Mouse (Mus musculus) liver, embryonic 16.5 days (tissue): ENCODE measurements around the gene P2rx1. TPM values are rescaled to one million over a fixed set of nuclear protein-coding genes. Genes with fewer than 3 reads are reported as not detected.

ENCODE experiments used
- ATAC-seq: fragments of 200-750 bp; cut with Nextera tagmentation; 2 replicates; pipeline ENCODE4 v1.8.0; 2017; ENCODE audit warnings: low read depth, mild to moderate bottlenecking, moderate number of reproducible peaks, moderate library complexity
- H3K27ac ChIP-seq: fragments of 300-500 bp; sonication (generic); 2 replicates; pipeline ENCODE4 v1.5.1; 2014; ENCODE audit warnings: mild to moderate bottlenecking, low read length
- H3K27me3 ChIP-seq: fragments of 300-500 bp; sonication (generic); 2 replicates; pipeline ENCODE4 v1.6.1; 2014; ENCODE audit warnings: low read depth, low read length, mixed read lengths; ENCODE audit not compliant: control insufficient read depth, insufficient read depth
- H3K36me3 ChIP-seq: fragments of 300-500 bp; sonication (generic); 2 replicates; pipeline ENCODE4 v1.6.1; 2014; ENCODE audit warnings: mild to moderate bottlenecking; ENCODE audit not compliant: control insufficient read depth, insufficient read depth
- H3K4me1 ChIP-seq: fragments of 300-500 bp; sonication (generic); 2 replicates; pipeline ENCODE4 v1.6.1; 2014; ENCODE audit warnings: low read depth, low read length, mixed read lengths; ENCODE audit not compliant: control insufficient read depth
- H3K4me2 ChIP-seq: fragments of 300-500 bp; sonication (generic); 2 replicates; pipeline ENCODE4 v1.6.1; 2014; ENCODE audit warnings: low read depth, low read length, mixed read lengths
- H3K4me3 ChIP-seq: fragments of 300-500 bp; sonication (generic); 2 replicates; pipeline ENCODE4 v1.5.1; 2014; ENCODE audit warnings: low read depth, mild to moderate bottlenecking, low read length
- H3K9ac ChIP-seq: fragments of 300-500 bp; sonication (generic); 2 replicates; pipeline ENCODE4 v1.6.1; 2014; ENCODE audit warnings: low read depth, low read length
- H3K9me3 ChIP-seq: fragments of 300-500 bp; sonication (generic); replicated peaks from 2 replicates; pipeline ENCODE4 v1.6.1; 2016; ENCODE audit warnings: low read length; ENCODE audit not compliant: control insufficient read depth
- WGBS: fragments of 180-500 bp; shearing (Covaris S2); extraction: QIAGEN DNeasy Blood & Tissue Kit; methylation state at CpG from one replicate; pipeline ENCODE4 v1.1.7; 2014; ENCODE audit not compliant: insufficient replicate concordance; 5-methylcytosine and 5-hydroxymethylcytosine counted together
- polyA plus RNA-seq: library from polyadenylated mRNA; unstranded; fragments of >200 nt; fragmentation: Nextera tagmentation; extraction: Ambion mirVana; gene quantifications from 2 replicates; pipeline ENCODE4 v1.2.1, GENCODE M21; 2015

P2rx1 gene
- polyA plus RNA-seq, 1 experiment from 2014 or later = 6.6 TPM

DNA sequence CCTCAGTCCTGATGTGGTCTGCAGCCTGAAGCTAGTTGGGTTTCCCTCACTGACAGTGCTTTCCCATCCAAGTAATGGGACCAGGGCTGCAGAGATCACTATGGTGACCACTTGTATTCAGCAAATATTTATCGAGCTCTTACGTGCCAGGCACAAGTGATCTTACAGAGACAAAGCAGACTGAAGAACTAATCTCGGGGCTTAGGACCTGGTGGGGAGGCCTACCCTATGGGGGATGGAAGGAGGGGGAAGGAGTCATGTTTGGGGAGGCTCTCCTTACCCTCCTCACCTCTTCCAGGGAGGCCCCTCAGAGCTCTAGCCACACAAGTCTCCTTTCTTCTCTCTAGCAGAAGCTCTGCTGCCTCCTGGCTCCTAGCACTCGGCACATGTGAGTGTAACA is 24.9 kb downstream of the P2rx1 start:
- Histone ChIP-seq H3K9ac (no peak overlapping the region), H3K27ac (no peak overlapping the region)
- 39% methylated on average over 4 of the region's 4 CpGs for WGBS

DNA sequence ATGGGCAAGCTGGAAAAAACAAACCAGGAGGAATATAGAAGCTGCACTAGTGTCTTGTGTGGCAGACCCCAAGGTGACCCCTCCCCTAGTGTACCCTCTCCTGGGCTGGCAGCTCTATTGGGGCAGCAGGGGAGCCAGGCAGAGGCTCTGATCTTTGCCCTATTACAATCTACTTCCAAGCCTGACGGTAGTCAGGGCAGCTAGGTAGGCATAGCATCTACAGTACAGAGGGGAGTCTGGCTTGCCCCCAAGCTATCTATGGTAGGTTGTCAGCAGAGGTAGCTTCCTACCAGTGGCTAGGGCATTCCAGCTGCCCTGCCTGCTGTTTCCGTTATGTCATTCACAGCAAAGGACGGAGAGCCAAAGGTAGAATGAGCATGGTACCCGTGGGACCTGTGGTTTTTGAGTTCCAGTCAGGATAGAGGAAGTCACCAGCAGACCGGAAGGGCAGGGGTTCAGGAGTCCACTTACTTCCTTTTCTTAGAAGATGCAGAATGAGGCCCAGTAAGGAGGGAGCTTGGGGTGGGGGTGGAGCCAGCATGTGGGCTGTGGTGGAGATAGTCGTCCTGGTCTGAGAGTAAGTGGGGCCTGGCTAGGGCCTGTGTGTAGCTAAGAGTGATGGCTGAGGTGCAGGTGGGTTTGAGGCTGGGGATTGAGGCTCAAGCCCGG is 25.5 kb downstream of the P2rx1 start:
- peak; percentile 52; the same call in 1 of the 2 replicates for ATAC-seq
- peaks cover 20% of the 10 kb centered on the region for H3K27me3 ChIP-seq
- no peak overlapping the region for H3K4me3 ChIP-seq
- WGBS = 15% methylated on average over 7 of the region's 7 CpGs
- no peak overlapping the region for H3K9ac ChIP-seq
- H3K27ac ChIP-seq = no peak overlapping the region
- H3K9me3 ChIP-seq = no peaks in the 10 kb centered on the region
- H3K36me3 ChIP-seq = no peaks in the 10 kb centered on the region
- H3K4me2 ChIP-seq = peak overlapping the region; percentile 28; the same call in 1 of the 2 replicates
- peaks cover 2% of the 10 kb centered on the region for H3K4me1 ChIP-seq

More for the DNA sequence above, 24.9 kb downstream of the P2rx1 start:
- Histone ChIP-seq H3K27me3 (peaks cover 25% of the 10 kb centered on the region), H3K4me1 (peaks cover 7% of the 10 kb centered on the region), H3K9me3 (no peaks in the 10 kb centered on the region), H3K4me3 (no peak overlapping the region), H3K4me2 (no peak overlapping the region), H3K36me3 (no peaks in the 10 kb centered on the region)
- ATAC-seq = no peak

DNA sequence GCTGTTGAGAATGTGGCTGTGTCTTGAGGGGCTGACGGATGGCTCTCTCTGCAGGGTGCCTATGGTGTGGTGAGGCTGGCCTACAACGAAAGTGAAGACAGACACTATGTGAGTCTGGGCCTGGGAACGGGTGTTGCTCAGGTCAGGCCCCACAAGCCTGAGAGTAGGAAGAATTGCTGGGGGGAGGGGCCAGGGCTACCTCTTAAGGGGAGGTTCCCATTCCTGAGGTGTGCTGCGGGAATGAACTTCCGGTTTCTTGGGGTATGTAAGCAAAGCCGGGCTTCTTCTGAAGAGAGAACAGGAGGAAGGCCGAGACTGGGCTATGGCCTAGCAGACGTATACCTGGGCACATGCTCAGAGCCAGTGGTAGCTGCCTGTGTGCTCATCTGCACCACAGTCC is 28.1 kb downstream of the P2rx1 start:
- H3K36me3 ChIP-seq = no peaks in the 10 kb centered on the region
- no peak overlapping the region for H3K9ac ChIP-seq
- WGBS = 46% methylated on average over 8 of the region's 8 CpGs
- H3K4me3 ChIP-seq = no peak overlapping the region
- H3K27me3 ChIP-seq = no peaks in the 10 kb centered on the region
- no peak overlapping the region for H3K27ac ChIP-seq
- H3K4me1 ChIP-seq = no peaks in the 10 kb centered on the region; the same call in none of the 2 replicates
- no peak overlapping the region for H3K4me2 ChIP-seq
- no peaks in the 10 kb centered on the region for H3K9me3 ChIP-seq
- ATAC-seq = no peak

DNA sequence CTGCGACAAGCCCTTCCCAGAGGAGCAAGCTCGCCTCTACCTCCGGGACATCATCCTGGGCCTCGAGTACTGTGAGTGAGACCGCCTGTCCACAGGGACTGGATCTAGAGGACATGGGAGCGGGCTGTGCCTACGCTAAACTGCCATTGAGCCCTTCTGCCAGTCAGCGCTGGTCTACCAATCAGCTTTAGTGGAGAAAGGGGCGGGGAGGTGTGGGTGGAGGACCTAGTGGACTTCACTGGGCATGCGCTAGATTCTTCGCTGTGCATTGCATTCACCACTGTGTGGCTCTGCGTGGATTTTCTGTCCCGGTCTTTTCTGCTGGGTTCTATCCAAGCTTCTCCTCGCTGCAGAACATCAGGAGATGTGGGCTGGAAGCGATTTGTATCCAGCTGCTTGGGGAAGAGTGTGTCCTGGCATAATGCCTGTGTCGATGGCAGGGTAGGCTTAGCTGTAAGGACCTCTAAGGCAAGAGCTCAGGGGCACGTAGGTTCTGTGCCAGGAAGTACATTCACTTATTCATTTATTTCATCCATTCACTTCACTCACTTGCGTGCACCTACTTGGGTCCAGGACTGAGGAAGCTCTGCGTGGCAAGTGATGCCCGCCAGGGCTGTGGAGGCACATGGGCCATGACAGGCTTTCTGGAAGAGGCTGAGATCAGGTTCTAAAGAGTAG is 32.1 kb downstream of the P2rx1 start:
- H3K27ac ChIP-seq = no peak overlapping the region
- 32% methylated on average over 20 of the region's 20 CpGs for WGBS

DNA sequence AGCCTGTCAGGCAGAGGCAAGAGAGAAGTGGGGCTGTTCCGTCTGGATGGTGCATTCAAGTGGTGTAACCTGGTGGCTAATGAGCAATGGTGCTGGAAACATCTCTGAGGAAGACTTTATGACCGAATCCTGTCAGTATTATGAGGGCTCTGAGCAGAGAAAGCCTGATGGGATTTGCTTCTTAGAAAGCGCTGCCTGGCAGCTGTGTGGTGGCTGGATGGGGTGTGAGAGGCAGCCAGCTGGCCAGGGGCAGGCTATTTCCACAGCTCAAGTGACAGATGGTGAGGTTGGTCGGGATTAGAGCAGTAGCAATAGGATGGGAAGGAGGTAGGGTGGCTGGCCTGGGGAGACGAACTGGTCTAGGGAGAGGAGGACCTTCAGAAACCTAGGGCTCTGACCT is 32.6 kb downstream of the P2rx1 start:
- 60% methylated on average over 5 of the region's 5 CpGs for WGBS
- no peak overlapping the region for H3K9ac ChIP-seq

More for the DNA sequence above, 32.1 kb downstream of the P2rx1 start:
- Histone ChIP-seq H3K36me3 (no peaks in the 10 kb centered on the region), H3K4me2 (peak overlapping the region; percentile 71), H3K9me3 (no peaks in the 10 kb centered on the region), H3K9ac (peak overlapping the region; percentile 33; the same call in 1 of the 2 replicates), H3K27me3 (no peaks in the 10 kb centered on the region), H3K4me3 (peak overlapping the region; percentile 39), H3K4me1 (no peaks in the 10 kb centered on the region; the same call in none of the 2 replicates)
- ATAC-seq = peak; percentile 90

DNA sequence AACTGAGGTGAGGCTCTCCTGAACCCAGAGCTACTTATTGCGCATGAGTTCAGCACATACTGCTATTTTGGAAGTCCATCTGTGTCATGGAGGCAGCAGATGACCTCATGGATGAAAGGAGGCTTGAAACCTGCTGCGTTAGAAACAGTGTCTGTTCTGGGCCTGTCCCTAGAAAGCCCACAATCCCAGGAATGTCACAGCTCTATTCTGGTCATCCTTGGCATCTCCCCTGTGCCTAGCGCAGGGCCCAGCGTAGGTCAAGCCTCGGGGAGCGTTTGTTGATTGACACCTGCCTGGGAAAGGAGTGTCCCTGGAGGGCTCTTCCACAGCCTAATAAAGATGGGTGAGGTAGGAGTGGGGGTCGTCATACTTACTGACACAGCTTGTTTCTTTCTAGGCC is 37.2 kb downstream of the P2rx1 start:
- Histone ChIP-seq H3K27me3 (no peaks in the 10 kb centered on the region), H3K27ac (no peak overlapping the region), H3K9me3 (no peaks in the 10 kb centered on the region), H3K4me3 (no peak overlapping the region), H3K36me3 (no peaks in the 10 kb centered on the region), H3K9ac (no peak overlapping the region), H3K4me1 (no peaks in the 10 kb centered on the region; the same call in 1 of the 2 replicates), H3K4me2 (no peak overlapping the region)
- 71% methylated on average over 7 of the region's 7 CpGs for WGBS
- no peak for ATAC-seq

More for the DNA sequence above, 32.6 kb downstream of the P2rx1 start:
- H3K9me3 ChIP-seq = no peaks in the 10 kb centered on the region
- H3K27me3 ChIP-seq = no peaks in the 10 kb centered on the region
- H3K4me3 ChIP-seq = no peak overlapping the region
- ATAC-seq = no peak
- no peak overlapping the region for H3K4me2 ChIP-seq
- no peak overlapping the region for H3K27ac ChIP-seq
- H3K36me3 ChIP-seq = no peaks in the 10 kb centered on the region
- no peaks in the 10 kb centered on the region; the same call in none of the 2 replicates for H3K4me1 ChIP-seq

DNA sequence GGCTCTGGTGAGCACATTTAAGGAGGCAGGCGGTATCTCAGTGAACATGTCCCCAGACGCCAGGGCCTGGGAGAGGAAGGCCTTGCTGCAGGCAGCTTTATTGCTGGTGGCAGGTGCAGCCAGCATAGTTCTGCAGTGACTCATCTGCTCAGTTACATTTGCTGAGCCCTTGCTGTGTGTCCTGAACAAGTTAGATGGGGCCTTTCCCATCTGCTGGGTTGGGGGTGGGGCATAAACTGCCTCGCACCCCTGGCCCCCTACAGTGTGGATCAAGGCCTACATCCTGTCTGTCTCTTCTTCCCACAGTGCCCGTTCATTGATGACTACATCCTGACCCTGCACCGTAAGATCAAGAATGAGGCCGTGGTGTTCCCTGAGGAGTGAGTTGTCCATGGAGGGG is 38.0 kb downstream of the P2rx1 start:
- WGBS = 66% methylated on average over 6 of the region's 6 CpGs
- Histone ChIP-seq H3K27ac (no peak overlapping the region), H3K9ac (no peak overlapping the region), H3K4me3 (no peak overlapping the region), H3K4me1 (no peaks in the 10 kb centered on the region), H3K27me3 (no peaks in the 10 kb centered on the region), H3K4me2 (no peak overlapping the region), H3K36me3 (no peaks in the 10 kb centered on the region), H3K9me3 (no peaks in the 10 kb centered on the region)
- ATAC-seq = no peak

DNA sequence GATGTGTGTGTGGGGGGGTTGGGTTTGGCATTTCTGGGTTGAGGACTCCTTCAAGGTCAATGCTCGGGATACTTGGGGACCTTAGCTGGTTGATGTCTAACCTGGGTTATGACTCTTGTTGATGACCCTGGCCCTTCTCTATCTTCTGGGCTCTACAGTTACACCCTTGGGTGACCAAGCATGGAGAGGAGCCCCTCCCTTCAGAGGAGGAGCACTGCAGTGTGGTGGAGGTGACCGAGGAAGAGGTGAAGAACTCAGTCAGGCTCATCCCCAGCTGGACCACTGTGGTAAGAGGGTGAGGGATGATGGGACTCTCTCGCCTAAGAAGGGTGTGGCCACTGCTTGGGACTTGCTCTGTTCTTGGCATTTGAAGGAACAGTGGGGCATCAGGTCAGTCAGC is 38.8 kb downstream of the P2rx1 start:
- H3K9me3 ChIP-seq = no peaks in the 10 kb centered on the region
- ATAC-seq = no peak
- H3K4me3 ChIP-seq = no peak overlapping the region
- H3K36me3 ChIP-seq = no peaks in the 10 kb centered on the region
- no peaks in the 10 kb centered on the region for H3K27me3 ChIP-seq
- WGBS = 58% methylated on average over 3 of the region's 3 CpGs
- H3K27ac ChIP-seq = no peak overlapping the region
- H3K9ac ChIP-seq = no peak overlapping the region
- H3K4me1 ChIP-seq = no peaks in the 10 kb centered on the region
- no peak overlapping the region for H3K4me2 ChIP-seq

DNA sequence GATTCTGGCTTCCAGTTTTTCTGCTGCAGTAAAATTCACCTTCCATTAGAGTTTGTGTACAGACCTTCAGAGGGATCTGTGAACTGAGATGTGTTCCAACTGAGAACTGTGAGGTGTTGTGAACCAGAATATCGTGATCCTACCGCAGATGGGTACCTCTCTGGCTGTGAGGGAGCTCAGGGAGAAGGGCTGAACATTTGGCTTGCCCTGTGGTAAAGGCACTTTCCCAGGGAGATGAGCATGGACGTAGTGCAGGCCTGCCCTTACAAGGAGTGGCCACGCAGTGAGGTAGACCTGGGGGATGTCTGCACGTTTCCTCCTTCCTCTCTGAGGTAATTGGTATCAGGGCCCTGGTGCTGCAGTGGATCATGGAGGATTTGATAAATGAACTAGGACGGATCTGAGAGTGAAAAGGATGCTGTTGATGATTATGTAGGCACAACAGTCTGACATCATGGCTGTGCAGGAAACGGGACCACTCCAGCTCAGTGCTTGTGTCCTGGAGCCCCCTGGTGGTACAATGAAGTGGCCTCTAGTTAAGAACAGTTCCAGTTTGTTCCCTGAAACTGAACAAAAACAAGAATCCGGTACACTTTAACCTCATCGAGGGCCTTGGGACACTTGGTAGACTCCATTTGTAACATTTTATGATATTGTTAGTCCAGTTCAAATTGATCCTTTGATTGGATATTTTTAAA is 40.3 kb downstream of the P2rx1 start:
- no peak overlapping the region for H3K4me2 ChIP-seq
- no peak overlapping the region for H3K27ac ChIP-seq
- H3K9ac ChIP-seq = no peak overlapping the region
- H3K4me3 ChIP-seq = no peak overlapping the region
- no peaks in the 10 kb centered on the region for H3K36me3 ChIP-seq
- no peaks in the 10 kb centered on the region for H3K27me3 ChIP-seq
- H3K4me1 ChIP-seq = no peaks in the 10 kb centered on the region
- no peak for ATAC-seq
- no peaks in the 10 kb centered on the region for H3K9me3 ChIP-seq
- WGBS = 54% methylated on average over 9 of the region's 9 CpGs
